Mouse (Mus musculus): ENCODE results near the gene 1110017D15Rik.

GRCm38 (mm10) chr4:41497579-41497978 lies 19.6 kb downstream of the 1110017D15Rik start:
- TF ChIP-seq CTCF (IDR thresholded peaks at IDR 0.05; ENCODE audit: low read depth) = peak; percentile 53
- no peak for TF ChIP-seq EP300 (IDR thresholded peaks at IDR 0.05; ENCODE audit: low read depth)

All from liver, embryonic 14.5 days (tissue).